Mouse (Mus musculus) right cerebral cortex, adult 2 months (tissue): Measurements from ENCODE around the gene Zc3h12c.
"Not testable (repeated sequence)": the region's sequence is repeated elsewhere in the genome, so short reads cannot be mapped to it uniquely, and the experiment has no call there.

ENCODE experiments used
- DNase-seq, 2 experiments: peaks; one replicate each; pipeline ENCODE4 v3.0.0; 2021 to 2022; ENCODE audit warnings: low spot score in 2 of 2

Gene Zc3h12c

GRCm38 (mm10) chr9:52102060-52102844 lies 66.1 kb downstream of the Zc3h12c start:
- DNase-seq: no peak

DNA sequence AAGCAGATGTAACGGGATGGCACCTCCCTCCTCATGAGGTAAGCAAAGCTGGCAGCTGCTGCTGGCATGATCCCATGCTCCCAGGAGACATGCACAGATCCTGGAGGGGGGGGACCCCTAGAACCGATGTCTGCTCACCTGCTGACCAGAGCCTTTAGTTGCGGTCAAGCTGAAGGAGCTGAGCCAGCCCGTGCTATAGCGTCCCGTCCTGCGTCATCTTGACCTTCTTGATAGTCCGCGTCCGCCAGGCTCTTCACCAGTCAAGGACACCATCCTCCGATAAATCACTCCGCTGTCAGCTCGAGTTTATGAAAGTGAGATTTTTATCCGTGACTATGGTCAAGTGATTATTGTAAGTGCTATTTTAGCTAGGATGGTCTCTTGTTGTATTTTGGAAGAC lies 67.9 kb downstream of the Zc3h12c start:
- DNase-seq: no peak

DNA sequence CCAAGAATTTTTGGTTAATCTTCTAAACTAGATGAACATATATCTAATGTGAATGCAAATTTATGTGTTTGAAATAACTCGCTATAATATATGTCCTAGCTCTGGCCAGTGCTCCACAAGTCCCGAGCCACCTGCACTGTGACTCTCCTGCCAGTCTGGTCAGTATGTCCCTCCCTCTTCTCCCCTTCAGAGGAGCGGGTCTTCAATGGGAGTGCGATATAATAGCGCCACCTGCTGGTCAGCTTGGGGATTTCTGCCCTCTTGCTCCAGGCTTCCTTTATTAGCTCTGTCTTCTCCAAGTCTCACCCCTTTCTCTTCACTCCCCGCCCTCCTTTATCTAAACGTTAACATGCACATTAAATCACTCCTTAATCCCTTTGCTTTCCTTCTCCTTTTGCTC lies 69.8 kb downstream of the Zc3h12c start:
- DNase-seq: peak; percentile 86 to 88

- no peak for DNase-seq
These were observed 71.0 kb downstream of the Zc3h12c start for GRCm38 (mm10) chr9:52097386-52097785.

GRCm38 (mm10) chr9:52095666-52096065 lies 72.7 kb downstream of the Zc3h12c start:
- no peak for DNase-seq

DNA sequence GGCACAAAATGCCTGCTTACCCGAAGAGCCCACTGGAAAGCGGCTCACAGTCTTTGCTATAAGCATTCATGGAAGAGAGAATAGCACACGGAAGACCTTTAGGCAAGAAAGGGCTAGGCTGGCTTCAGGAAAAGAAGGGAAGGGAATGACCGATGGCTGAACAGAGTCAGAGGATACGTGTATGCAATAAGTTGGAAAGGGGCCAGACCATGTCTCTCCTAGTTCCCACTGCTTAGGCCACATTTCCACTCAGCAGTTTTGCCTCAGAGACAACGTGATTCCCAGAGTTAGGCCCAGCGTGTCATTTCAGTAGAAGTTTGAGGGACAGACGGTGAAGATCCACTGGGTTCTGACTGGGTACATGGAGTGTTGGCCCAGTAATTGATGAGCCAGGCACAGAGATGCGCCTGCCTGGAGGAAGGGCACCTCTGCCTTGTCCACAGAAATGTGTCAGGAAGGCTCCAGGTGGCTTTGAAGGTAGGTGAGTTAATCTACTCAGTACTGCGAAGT lies 73.8 kb downstream of the Zc3h12c start:
- no peak for DNase-seq

DNA sequence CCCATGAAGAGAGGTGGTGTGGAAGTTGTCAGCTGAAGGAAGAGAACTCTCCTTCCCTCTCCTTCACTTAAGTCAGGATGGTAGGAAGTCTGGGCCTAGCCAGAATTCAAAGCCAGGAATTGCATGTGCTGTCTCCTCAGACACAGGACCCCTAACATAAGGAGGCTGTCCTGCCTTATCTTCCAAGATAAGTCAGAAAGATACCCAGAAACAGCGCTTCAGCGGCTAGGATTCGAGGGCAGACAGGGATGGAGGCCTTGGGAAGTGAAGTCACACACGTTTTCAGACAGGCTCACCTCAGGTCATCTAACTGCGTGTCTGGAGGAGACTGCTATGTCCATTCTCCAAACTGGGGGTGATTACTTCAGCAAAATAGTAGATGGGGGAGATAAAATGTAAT lies 74.4 kb downstream of the Zc3h12c start:
- DNase-seq: no peak

DNA sequence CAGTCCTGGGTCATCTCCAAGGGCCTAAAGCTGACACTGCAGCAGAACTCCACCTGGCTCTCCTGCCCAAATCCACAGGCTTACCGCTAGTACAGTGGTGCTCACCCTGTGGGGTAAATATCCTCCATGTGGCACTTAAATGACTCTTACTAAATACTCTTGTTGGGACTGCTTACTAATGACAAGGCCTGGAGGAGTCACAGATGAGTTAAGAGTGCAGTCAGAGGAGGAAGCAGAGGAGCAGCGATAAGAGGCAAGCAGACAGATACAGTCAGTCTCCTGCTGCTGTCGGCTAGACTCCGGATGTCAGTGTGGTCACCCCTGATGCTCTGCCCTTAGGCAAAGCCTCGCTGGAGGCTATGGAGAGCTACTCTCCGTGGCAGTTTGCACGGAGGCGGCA lies 75.3 kb downstream of the Zc3h12c start:
- DNase-seq: no peak

GRCm38 (mm10) chr9:52092311-52092710 lies 76.1 kb downstream of the Zc3h12c start:
- no peak for DNase-seq

DNA sequence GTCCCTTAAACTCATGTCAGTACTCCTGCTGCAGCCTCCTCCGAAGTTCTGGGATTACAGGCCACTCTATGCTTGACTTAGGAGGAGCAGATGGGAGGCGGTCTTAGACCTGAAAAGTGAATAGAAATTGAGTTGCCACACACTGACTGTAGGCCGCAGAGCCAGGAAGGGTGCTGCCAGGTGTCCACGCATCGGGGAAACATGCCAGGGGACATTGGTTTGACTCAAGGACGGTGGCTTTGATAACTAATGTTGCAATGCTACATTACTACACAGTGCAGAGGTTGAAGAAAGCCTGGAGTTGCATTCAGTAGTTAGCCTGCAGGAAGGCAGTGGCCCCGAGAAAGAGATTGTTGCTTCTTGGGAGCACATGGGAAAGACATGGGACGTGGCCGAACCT lies 76.6 kb downstream of the Zc3h12c start:
- no peak for DNase-seq

DNA sequence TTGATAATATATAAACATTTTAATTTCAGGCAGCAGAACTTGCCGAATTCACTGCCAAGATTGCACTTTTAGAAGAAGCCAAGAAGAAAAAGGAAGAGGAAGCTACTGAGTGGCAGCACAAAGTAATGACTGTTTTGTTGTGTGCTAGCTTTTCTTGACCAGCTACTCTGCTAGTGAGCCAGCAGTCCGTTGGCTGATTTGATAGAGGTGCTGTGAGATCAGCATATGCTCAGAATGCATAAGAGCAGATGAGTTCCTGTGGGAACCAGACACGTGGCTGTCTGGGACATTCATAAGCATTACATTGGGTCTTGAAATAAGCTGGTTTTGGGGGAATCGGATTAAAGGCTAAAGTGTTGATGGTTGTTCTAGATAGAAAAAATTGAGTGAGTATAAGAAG lies 86.0 kb downstream of the Zc3h12c start:
- DNase-seq: no peak

GRCm38 (mm10) chr9:52081979-52082378 lies 86.4 kb downstream of the Zc3h12c start:
- DNase-seq: no peak

DNA sequence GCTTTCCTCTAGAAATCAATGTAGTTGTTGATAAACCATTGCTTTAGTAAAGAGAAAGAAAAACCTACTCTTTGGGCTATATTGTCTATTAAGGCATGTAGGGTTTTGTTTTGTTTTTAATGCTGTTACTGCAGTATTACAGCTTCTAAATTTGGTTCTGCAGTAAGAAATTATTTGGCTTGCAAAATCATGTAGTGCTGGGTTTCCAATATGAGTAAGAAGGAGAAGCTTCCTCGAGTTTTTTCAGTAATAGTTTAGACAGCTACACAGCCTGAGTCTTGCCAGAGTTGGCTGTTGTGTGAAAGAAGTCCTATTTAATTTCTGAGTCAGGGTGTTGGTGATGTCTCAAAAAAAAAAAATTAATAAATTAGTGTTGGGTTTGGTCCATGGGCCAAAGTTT lies 90.7 kb downstream of the Zc3h12c start:
- DNase-seq: no peak

DNA sequence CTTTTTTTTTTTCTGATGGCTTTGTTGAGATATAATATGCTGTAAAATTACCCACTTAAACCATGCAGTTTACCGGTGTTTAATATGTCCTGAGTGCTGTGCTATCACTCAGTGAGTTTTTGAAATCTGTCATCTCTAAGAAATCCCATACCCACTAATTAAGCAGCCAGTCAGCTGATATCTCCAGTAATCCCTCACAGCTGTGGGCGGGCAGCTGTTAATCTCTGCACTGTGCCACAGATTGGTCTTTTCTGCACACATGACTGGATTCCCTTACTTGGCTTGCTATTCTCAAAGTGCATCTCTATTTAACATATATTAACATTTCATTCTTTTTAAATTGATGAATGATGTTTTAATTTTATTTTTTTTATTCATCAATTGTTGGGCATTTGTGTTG lies 92.3 kb downstream of the Zc3h12c start:
- no peak for DNase-seq

GRCm38 (mm10) chr9:52072202-52072601 lies 96.2 kb downstream of the Zc3h12c start:
- no peak for DNase-seq

DNA sequence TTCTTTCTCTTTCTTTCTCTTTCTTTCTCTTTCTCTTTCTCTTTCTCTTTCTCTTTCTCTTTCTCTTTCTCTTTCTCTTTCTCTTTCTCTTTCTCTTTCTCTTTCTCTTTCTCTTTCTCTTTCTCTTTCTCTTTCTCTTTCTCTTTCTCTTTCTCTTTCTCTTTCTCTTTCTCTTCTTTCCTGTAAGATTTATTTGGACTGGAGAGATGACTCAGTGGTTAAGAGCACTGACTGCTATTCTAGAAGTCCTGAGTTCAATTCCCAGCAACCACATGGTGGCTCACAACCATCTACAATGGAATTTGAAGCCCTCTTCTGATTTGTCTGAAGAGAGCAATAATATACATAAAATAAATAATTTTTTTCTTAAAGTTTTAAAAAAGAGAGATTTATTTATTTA lies 97.0 kb downstream of the Zc3h12c start:
- not testable (repeated sequence) for DNase-seq

GRCm38 (mm10) chr9:52070052-52070451 lies 98.3 kb downstream of the Zc3h12c start:
- DNase-seq: no peak
